In genomic region chr19:22656466-22657215, GRCm38 (mm10) we compare ENCODE assay signal across 9 mouse cellular contexts.
A peak's percentile ranks its signal among the peaks of the same experiment; 100 is the strongest.
DNase-seq lines count a peak whose midpoint lies in the region; ATAC-seq and TF ChIP-seq lines count a peak whose summit lies in the region.
"Had no signal": no experiment of that assay in that cellular context is flagged by ENCODE, and none has a peak within 500 bp of the region (broad histone marks: within the 10 kb centered on the region; RNA-seq: fewer than 3 reads in every experiment).

No protein-coding gene starts in this region.

- intact Hi-C loops in left cerebral cortex, adult 2 months (cut with DNase I) = no loop called here
- intact Hi-C loops in left cerebral cortex, postnatal 4 days (cut with DNase I) = no loop called here

- no peaks in the 10 kb centered on the region; the same call in 1 of the 2 replicates for H3K27me3 ChIP-seq in forebrain, embryonic 11.5 days (ENCODE audit: control insufficient read depth, insufficient read depth, low read length)
- H3K27me3 ChIP-seq in limb, embryonic 10.5 days (ENCODE audit: low read depth, poor library complexity, severe bottlenecking) = no peaks in the 10 kb centered on the region

- H3K4me2 ChIP-seq in forebrain, embryonic 11.5 days (ENCODE audit: low read depth, low read length, severe bottlenecking) = no peak overlapping the region
- H3K4me2 ChIP-seq: liver, embryonic 11.5 days had no signal

- H3K9ac ChIP-seq in forebrain, embryonic 11.5 days (ENCODE audit: low read length) = no peak overlapping the region

- no peak overlapping the region for H3K4me3 ChIP-seq in left cerebral cortex, adult 2 months
- H3K4me3 ChIP-seq in forebrain, embryonic 11.5 days (ENCODE audit: low read depth, low read length) = no peak overlapping the region
- no peak overlapping the region for H3K4me3 ChIP-seq in limb, embryonic 10.5 days

- no peak for TF ChIP-seq CTCF in left cerebral cortex, adult 2 months (IDR thresholded peaks at IDR 0.05)

- no peaks in the 10 kb centered on the region for H3K36me3 ChIP-seq in forebrain, embryonic 11.5 days (ENCODE audit: control insufficient read depth, insufficient read depth, low read length)
- no peaks in the 10 kb centered on the region for H3K36me3 ChIP-seq in limb, embryonic 10.5 days

- 36% methylated on average over 14 of the region's 14 CpGs for WGBS in forebrain, embryonic 11.5 days
- 87% methylated on average over 14 of the region's 14 CpGs for WGBS in limb, embryonic 10.5 days

- peak overlapping the region; percentile 55; the same call in 1 of the 2 replicates for H3K27ac ChIP-seq in left cerebral cortex, adult 2 months
- no peak overlapping the region for H3K27ac ChIP-seq in forebrain, embryonic 11.5 days (ENCODE audit: low read depth, low read length)
- no peak overlapping the region for H3K27ac ChIP-seq in limb, embryonic 10.5 days

- peak; percentile 60; the same call in 1 of the 2 replicates for ATAC-seq in forebrain, embryonic 11.5 days (replicated peaks; ENCODE audit: low FRiP score)

- no peaks in the 10 kb centered on the region for H3K9me3 ChIP-seq in forebrain, embryonic 11.5 days (ENCODE audit: control insufficient read depth, low read length)
- H3K9me3 ChIP-seq in limb, embryonic 10.5 days (replicated peaks) = no peaks in the 10 kb centered on the region

- no peak for DNase-seq in left cerebral cortex, adult 2 months (ENCODE audit: extremely low spot score in 1 of 2, low spot score in 2 of 2)
- DNase-seq in left cerebral cortex, adult 11 months (ENCODE audit: low spot score) = no peak
- peak; percentile 55 for DNase-seq in forebrain, embryonic 11.5 days (ENCODE audit: low spot score)
- peak; percentile 3 for DNase-seq in left cerebral cortex, postnatal 4 days
- DNase-seq in right cerebral cortex, postnatal 4 days = peak; percentile 13
- no peak for DNase-seq in limb, embryonic 10.5 days (ENCODE audit: low spot score)
- no peak for DNase-seq in adrenal gland, adult (ENCODE audit: inconsistent age in 2 of 2, low spot score in 1 of 2)
- DNase-seq: kidney, adult 18-20 months had no signal

- peaks cover 5% of the 10 kb centered on the region; the same call in 1 of the 2 replicates for H3K4me1 ChIP-seq in forebrain, embryonic 11.5 days (replicated peaks; ENCODE audit: control insufficient read depth, insufficient read depth, low read length)
- H3K4me1 ChIP-seq in limb, embryonic 10.5 days = peaks cover 5% of the 10 kb centered on the region; the same call in 1 of the 2 replicates

Comparison
In these comparisons a context has a peak if more than half of its experiments do, and no peak if none do; other contexts are left out.
1. DNase-seq: peak in forebrain, embryonic 11.5 days (single experiment), left cerebral cortex, postnatal 4 days (single experiment) and right cerebral cortex, postnatal 4 days (single experiment); none in left cerebral cortex, adult 2 months (0 of 2), left cerebral cortex, adult 11 months (single experiment), limb, embryonic 10.5 days (single experiment) and adrenal gland, adult (0 of 2).